Mouse (Mus musculus) liver, embryonic 12.5 days (tissue): ENCODE measurements around the gene Car10. TPM values are rescaled to one million over a fixed set of nuclear protein-coding genes. Genes with fewer than 3 reads are reported as not detected.

Source experiments
- ATAC-seq: fragments of 200-750 bp; cut with Nextera tagmentation; 2 replicates; pipeline ENCODE4 v1.8.0; 2017; ENCODE audit warnings: moderate number of reproducible peaks, mild to moderate bottlenecking, moderate library complexity
- H3K27ac ChIP-seq: fragments of 300-500 bp; sonication (generic); 2 replicates; pipeline ENCODE4 v1.5.1; 2016; ENCODE audit warnings: mild to moderate bottlenecking
- H3K27me3 ChIP-seq: fragments of 300-500 bp; sonication (generic); replicated peaks from 2 replicates; pipeline ENCODE4 v1.6.1; 2016; ENCODE audit warnings: mild to moderate bottlenecking, moderate library complexity
- H3K36me3 ChIP-seq: fragments of 300-500 bp; sonication (generic); 2 replicates; pipeline ENCODE4 v1.6.1; 2016; ENCODE audit warnings: mild to moderate bottlenecking, moderate library complexity
- H3K4me1 ChIP-seq: fragments of 300-500 bp; sonication (generic); 2 replicates; pipeline ENCODE4 v1.6.1; 2016
- H3K4me2 ChIP-seq: fragments of 300-500 bp; sonication (generic); 2 replicates; pipeline ENCODE4 v1.6.1; 2016; ENCODE audit warnings: mild to moderate bottlenecking, moderate library complexity
- H3K4me3 ChIP-seq: fragments of 300-500 bp; sonication (generic); 2 replicates; pipeline ENCODE4 v1.5.1; 2016; ENCODE audit warnings: mild to moderate bottlenecking, moderate library complexity
- H3K9ac ChIP-seq: fragments of 300-500 bp; sonication (generic); 2 replicates; pipeline ENCODE4 v1.6.1; 2016; ENCODE audit warnings: mild to moderate bottlenecking, moderate library complexity
- H3K9me3 ChIP-seq: fragments of 300-500 bp; sonication (generic); replicated peaks from 2 replicates; pipeline ENCODE4 v1.6.1; 2016; ENCODE audit warnings: mild to moderate bottlenecking, moderate library complexity
- WGBS: fragments of 180-500 bp; shearing (Covaris S2); methylation state at CpG from one replicate; pipeline ENCODE4 v1.1.7; 2016; ENCODE audit not compliant: insufficient replicate concordance; 5-methylcytosine and 5-hydroxymethylcytosine counted together
- polyA plus RNA-seq: library from polyadenylated mRNA; unstranded; fragments of >200 nt; fragmentation: Nextera tagmentation; extraction: Ambion mirVana; gene quantifications from 2 replicates; pipeline ENCODE4 v1.2.1, GENCODE M21; 2016

Gene Car10
- polyA plus RNA-seq, 1 experiment from 2014 or later = 0.05 TPM

DNA sequence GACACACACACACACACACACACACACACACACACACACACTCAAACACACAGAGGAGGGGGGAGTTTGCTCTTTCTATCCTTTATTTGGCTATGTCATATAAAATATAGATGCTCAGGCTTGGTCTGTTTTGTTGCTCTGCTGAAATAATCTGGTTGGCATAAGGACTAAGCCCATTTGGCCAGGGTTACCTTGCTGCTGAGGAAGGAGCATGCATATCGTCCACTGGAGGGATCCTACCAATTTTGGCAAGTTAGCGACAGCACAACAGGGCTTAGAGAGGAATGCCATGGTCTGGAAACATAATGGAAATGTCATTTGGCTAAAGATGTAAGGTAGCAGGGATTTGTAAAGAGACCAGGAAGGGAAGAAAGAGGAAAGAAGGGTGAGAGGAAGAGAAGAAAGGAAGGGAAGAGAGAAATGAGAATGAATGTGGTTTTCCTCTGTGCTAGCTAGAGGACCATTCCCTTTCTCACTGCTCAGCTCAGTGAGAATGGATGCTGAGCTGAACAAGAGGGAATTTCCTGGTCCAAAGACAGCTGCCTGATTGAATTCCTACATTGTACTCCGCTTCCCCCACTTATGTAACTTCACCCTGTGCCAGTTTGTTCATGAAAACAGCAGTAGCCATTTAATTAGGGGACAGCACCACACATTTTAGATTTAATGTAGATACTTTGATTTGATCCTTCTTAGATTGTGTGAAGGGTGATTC lies 5.4 kb downstream of the Car10 start:
- Histone ChIP-seq H3K9ac (no peak overlapping the region), H3K4me3 (no peak overlapping the region), H3K4me2 (no peak overlapping the region), H3K27ac (no peak overlapping the region), H3K9me3 (no peaks in the 10 kb centered on the region), H3K36me3 (no peaks in the 10 kb centered on the region), H3K4me1 (0 out of 2 replicates have a peak, but pooled peaks cover 9% of the 10 kb centered on the region), H3K27me3 (peaks cover 44% of the 10 kb centered on the region)
- 49% methylated on average over 3 of the region's 3 CpGs for WGBS
- ATAC-seq = no peak

DNA sequence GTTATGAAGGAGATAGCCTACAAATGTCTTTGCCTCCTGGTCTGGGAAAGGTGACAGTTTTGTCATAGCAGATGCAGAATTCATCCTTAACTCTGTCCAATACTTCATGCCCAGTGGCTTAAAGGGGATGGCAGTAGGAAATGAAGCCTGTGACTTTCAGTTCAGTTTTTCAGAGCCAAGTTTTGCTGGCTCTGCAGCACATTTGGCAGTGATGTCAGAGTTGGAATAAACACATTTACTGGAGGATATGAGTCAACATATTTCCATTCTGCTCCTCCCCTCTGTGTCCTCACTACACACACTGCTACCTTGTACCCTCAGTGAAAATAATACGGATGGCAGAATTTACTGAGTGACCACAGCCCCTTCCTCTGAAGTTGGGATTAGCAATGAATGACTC lies 11.6 kb downstream of the Car10 start:
- WGBS = 47% methylated on average over 1 of the region's 1 CpGs
- Histone ChIP-seq H3K4me1 (no peaks in the 10 kb centered on the region), H3K27me3 (no peaks in the 10 kb centered on the region), H3K9me3 (no peaks in the 10 kb centered on the region), H3K4me2 (no peak overlapping the region), H3K36me3 (no peaks in the 10 kb centered on the region), H3K27ac (no peak overlapping the region), H3K9ac (no peak overlapping the region), H3K4me3 (no peak overlapping the region)
- ATAC-seq = no peak

DNA sequence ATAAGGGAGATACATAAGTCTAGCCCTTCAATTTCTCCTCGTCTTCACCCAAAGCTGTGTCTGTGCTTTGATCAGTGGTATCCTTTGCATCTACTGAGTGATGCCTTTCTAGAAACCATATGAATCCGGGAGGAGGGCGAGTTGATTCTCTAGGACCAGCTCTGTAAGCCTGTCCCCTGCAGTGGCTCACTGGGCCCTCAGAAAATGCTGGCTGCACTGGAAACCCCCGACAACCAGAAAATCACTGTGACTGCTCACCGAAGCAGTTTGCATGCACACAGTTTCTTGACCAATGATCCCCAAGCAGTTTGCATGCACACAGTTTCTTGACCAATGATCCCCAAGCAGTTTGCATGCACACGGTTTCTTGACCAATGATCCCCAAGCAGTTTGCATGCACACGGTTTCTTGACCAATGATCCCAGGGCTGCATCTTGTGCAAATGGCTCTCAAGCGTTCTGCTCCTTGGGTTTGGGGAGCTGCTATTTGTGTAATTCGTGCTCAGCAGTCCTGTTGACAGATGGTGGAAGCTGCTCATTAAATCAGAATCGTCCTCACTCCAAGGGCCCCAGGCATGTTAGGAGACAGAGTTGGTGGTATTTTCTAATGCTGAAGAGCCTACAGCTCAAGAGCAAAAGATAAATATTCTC lies 23.1 kb downstream of the Car10 start:
- Histone ChIP-seq H3K9me3 (no peaks in the 10 kb centered on the region), H3K4me2 (no peak overlapping the region), H3K36me3 (no peaks in the 10 kb centered on the region), H3K9ac (no peak overlapping the region), H3K27me3 (no peaks in the 10 kb centered on the region), H3K4me1 (no peaks in the 10 kb centered on the region), H3K27ac (no peak overlapping the region), H3K4me3 (no peak overlapping the region)
- 56% methylated on average over 10 of the region's 10 CpGs for WGBS
- ATAC-seq = no peak

DNA sequence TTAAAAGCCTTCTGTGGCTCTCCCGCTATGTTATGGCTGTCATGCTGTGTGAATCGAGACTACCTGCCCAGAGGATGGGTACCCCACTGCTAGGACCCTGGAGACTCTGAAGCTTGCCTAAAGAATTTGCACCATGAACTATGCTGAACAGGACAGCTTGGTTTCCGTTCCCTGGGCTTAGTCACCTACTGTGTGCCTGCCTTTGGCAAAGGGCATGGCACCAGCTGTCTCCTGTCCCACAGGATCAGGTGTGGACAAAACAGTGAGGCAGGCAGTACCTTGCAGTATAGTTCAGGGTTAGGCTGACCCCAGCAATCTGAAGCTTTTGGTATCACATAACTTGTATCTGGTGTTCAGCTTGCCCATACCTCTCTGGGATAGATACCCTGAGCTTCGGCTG lies 25.9 kb downstream of the Car10 start:
- no peaks in the 10 kb centered on the region for H3K27me3 ChIP-seq
- H3K27ac ChIP-seq = no peak overlapping the region
- 55% methylated on average over 4 of the region's 4 CpGs for WGBS
- no peaks in the 10 kb centered on the region for H3K36me3 ChIP-seq
- ATAC-seq = no peak
- no peaks in the 10 kb centered on the region for H3K4me1 ChIP-seq
- no peak overlapping the region for H3K4me3 ChIP-seq
- no peaks in the 10 kb centered on the region for H3K9me3 ChIP-seq
- H3K9ac ChIP-seq = no peak overlapping the region
- no peak overlapping the region for H3K4me2 ChIP-seq

DNA sequence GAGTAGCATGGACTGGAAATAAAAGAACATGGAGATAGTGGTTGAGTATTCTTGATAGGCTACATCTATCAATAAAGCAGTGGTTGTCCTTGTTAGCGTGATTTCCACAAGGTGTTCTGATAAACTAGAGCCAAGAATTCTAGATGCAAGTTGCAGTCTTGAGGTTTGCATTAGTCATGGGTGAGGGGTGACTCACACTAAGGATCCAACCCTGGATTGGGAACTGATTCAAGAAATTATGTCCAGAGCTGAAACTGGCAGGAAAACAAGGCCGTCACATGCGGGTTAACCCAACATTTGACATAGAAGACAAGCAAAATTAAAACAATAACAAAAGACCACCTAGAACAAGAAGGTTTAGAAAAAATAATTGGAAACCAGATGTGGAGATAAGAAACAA lies 28.6 kb downstream of the Car10 start:
- no peaks in the 10 kb centered on the region for H3K27me3 ChIP-seq
- H3K4me2 ChIP-seq = no peak overlapping the region
- no peak overlapping the region for H3K4me3 ChIP-seq
- H3K36me3 ChIP-seq = no peaks in the 10 kb centered on the region
- no peaks in the 10 kb centered on the region for H3K9me3 ChIP-seq
- ATAC-seq = no peak
- no peaks in the 10 kb centered on the region for H3K4me1 ChIP-seq
- H3K27ac ChIP-seq = no peak overlapping the region
- H3K9ac ChIP-seq = no peak overlapping the region
- 67% methylated on average over 3 of the region's 3 CpGs for WGBS

DNA sequence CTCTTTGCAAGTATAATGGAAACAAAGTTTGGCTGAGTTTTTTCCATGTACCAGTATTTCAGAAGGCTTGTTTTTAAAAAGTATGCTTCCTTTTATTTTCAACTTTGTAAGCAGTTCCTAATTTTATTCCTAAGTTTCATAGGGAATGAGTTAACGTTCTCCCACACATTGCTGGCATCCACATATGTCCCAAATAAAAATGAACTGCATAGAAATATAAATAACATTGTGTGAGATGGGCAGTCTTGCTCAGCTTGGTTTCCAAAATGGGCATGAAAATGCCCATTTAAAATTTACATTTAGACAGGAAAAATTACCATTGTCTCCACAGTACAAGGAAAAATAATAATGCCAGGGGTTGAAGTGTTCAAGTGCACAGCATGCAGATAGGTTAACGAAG lies 30.7 kb downstream of the Car10 start:
- H3K9ac ChIP-seq = no peak overlapping the region
- H3K27me3 ChIP-seq = no peaks in the 10 kb centered on the region
- H3K36me3 ChIP-seq = no peaks in the 10 kb centered on the region
- no peak overlapping the region for H3K4me3 ChIP-seq
- no peaks in the 10 kb centered on the region for H3K4me1 ChIP-seq
- no peak for ATAC-seq
- 41% methylated on average over 2 of the region's 2 CpGs for WGBS
- no peaks in the 10 kb centered on the region for H3K9me3 ChIP-seq
- H3K27ac ChIP-seq = no peak overlapping the region
- no peak overlapping the region for H3K4me2 ChIP-seq

DNA sequence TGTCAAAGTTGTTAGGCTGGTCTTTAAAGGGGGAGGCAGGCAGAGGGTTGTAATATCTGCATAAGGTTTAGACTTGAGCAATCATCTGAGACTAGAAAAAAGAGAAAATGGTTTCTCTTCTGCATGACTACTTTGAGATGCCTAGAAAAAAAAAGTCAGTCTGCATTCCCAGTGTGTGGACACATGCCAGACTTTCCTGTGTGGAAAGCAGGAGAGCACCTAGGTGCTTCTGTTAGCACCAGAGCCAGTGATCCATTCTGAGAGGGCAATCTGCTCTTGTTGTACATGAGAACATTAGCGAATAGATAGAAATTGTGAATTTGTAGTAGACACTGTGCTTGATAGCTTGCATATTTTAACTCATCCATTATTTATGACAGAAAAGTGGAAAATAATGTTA lies 40.0 kb downstream of the Car10 start:
- WGBS = 53% methylated on average over 1 of the region's 1 CpGs
- no peaks in the 10 kb centered on the region for H3K36me3 ChIP-seq

DNA sequence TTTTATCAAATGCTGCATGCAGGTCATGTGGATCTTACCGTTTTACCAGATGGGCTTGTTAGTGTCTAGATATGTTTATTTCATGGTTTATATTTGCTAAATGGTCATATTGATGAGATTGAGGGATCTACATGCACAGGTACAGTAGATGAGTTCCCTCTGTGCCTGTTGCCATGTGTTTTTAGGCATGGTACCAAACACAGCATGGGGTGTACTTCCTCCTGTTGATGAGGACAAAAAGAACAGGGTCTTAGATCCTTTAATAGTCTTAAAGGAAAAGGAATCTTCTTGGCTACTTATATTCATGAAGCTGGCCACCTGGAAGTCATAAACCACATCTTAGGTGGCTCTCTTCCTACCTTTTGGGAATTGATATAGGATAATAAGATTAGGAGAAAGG lies 43.9 kb downstream of the Car10 start:
- no peaks in the 10 kb centered on the region for H3K27me3 ChIP-seq
- 55% methylated on average over 1 of the region's 1 CpGs for WGBS
- ATAC-seq = no peak
- no peak overlapping the region for H3K4me3 ChIP-seq
- no peak overlapping the region for H3K9ac ChIP-seq
- H3K27ac ChIP-seq = no peak overlapping the region
- H3K4me1 ChIP-seq = no peaks in the 10 kb centered on the region
- H3K4me2 ChIP-seq = no peak overlapping the region
- no peaks in the 10 kb centered on the region for H3K9me3 ChIP-seq
- H3K36me3 ChIP-seq = no peaks in the 10 kb centered on the region

More for the DNA sequence above, 40.0 kb downstream of the Car10 start:
- Histone ChIP-seq H3K4me2 (no peak overlapping the region), H3K9me3 (no peaks in the 10 kb centered on the region), H3K9ac (no peak overlapping the region), H3K4me3 (no peak overlapping the region), H3K27ac (no peak overlapping the region), H3K4me1 (no peaks in the 10 kb centered on the region), H3K27me3 (no peaks in the 10 kb centered on the region)
- ATAC-seq = no peak

DNA sequence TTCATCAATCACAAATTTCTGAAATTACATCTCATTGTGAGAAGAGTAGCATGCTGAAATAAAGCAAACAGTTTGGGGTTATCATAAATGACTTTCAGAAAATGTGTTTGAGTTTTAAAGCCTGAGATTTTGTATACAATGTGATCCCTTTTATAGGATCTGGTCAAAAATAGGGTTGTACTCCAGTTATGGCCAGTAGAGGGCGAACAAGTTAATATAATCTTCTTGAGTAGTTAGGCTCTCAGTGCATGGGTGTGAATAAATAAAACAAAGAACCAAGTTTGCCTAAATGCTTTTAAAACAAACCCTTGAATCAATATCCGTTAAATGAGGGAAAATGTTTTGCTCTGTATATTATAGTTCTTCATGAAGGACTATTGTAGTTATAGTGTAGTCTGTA lies 46.7 kb downstream of the Car10 start:
- no peaks in the 10 kb centered on the region for H3K27me3 ChIP-seq
- 6% methylated on average over 2 of the region's 2 CpGs for WGBS
- H3K4me2 ChIP-seq = no peak overlapping the region
- H3K27ac ChIP-seq = no peak overlapping the region
- no peaks in the 10 kb centered on the region for H3K9me3 ChIP-seq
- ATAC-seq = no peak
- no peak overlapping the region for H3K4me3 ChIP-seq
- H3K4me1 ChIP-seq = no peaks in the 10 kb centered on the region
- H3K36me3 ChIP-seq = no peaks in the 10 kb centered on the region
- H3K9ac ChIP-seq = no peak overlapping the region

DNA sequence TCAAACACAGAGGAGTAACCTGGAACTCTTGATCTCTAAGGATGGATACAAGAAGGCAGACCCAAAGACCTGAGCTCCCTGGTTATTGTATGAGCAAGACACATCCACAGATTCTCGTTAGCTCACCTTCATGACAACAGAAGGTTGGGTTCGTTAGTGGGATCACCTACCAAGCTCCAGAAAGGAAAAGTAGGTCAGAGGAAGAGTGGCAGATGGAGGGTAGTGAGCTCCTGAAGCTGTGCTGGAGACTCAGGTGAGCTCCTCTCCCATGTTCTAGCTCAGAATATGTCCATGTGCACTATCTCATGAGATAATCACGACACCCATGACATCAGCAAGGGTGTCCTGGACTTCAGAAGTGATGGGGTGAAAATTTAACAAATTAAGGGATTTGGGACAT lies 57.1 kb downstream of the Car10 start:
- WGBS = 36% methylated on average over 3 of the region's 3 CpGs
- Histone ChIP-seq H3K27me3 (no peaks in the 10 kb centered on the region), H3K27ac (no peak overlapping the region), H3K36me3 (no peaks in the 10 kb centered on the region), H3K4me2 (no peak overlapping the region), H3K9me3 (no peaks in the 10 kb centered on the region), H3K9ac (no peak overlapping the region), H3K4me3 (no peak overlapping the region), H3K4me1 (no peaks in the 10 kb centered on the region)
- no peak for ATAC-seq

DNA sequence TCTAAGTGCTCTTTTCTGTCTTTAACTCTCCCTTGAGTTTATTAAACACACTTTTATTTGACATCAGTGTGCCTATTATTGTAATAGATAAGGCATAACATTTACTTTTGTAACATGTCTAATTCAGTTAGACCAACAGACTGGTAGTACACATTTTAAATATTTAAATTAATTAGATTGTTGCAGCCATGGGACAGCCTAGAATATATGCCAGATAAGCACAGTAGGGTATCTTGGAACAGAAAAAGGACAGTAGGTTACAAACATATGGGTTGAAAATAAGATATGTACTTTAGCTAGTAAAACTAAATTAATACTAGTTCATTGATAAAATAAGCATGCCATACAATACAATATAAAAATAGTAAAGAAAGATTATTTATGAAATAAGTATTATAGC lies 74.6 kb downstream of the Car10 start:
- H3K4me3 ChIP-seq = no peak overlapping the region
- no peaks in the 10 kb centered on the region for H3K36me3 ChIP-seq
- no peak overlapping the region for H3K9ac ChIP-seq
- H3K9me3 ChIP-seq = no peaks in the 10 kb centered on the region
- H3K4me1 ChIP-seq = no peaks in the 10 kb centered on the region
- H3K27ac ChIP-seq = no peak overlapping the region
- ATAC-seq = no peak
- no peak overlapping the region for H3K4me2 ChIP-seq
- H3K27me3 ChIP-seq = no peaks in the 10 kb centered on the region

DNA sequence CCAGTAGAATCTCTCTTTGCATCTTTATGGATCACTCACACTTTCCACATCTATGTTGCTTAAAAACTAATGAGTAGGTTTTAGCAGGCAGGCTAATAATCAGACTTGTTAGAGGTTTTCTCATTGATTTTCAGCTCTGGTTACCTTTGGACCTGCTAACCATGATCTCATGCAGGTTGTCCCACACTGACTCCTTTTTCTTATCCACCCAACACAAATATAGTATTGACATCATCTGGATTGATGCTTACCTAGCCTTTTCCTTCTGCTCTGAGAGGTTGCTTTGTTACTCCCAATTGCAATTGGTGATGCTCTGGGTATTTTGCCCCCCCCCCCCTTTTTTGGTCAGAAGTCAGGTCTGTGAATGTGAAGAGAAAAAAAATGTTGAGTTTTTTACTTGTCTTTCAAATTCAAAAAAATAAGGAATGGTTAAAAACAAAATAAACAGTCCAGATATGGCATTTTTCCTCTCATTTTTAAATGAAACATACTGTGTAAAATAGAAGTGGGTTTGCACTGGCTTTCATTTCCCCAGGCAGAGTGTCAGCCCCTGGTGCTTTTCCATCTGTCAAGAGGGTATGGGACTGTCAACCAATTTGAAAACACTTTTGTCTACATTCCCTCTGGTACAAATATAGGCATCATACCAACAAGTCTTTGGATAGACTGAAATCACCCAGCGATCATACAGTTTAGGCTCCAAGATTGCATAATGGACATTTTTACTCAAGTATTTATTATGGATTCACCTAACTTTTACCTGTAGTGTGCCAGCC lies 75.9 kb downstream of the Car10 start:
- no peak overlapping the region for H3K4me2 ChIP-seq
- no peak overlapping the region for H3K4me3 ChIP-seq
- 91% methylated on average over 1 of the region's 1 CpGs for WGBS
- no peak overlapping the region for H3K9ac ChIP-seq
- ATAC-seq = no peak
- no peaks in the 10 kb centered on the region for H3K4me1 ChIP-seq
- H3K36me3 ChIP-seq = no peaks in the 10 kb centered on the region
- no peak overlapping the region for H3K27ac ChIP-seq
- H3K9me3 ChIP-seq = no peaks in the 10 kb centered on the region
- H3K27me3 ChIP-seq = no peaks in the 10 kb centered on the region
